Mouse (Mus musculus) megakaryocyte, embryonic 14.5 days (primary cell): ENCODE data around the gene Chd5.

Experiments
- FLI1 ChIP-seq: IDR thresholded peaks from 2 replicates; pipeline ENCODE4 v1.6.1; 2012; ENCODE audit warnings: low read length, inconsistent platforms, mixed read lengths
- GATA1 ChIP-seq: IDR thresholded peaks from 3 replicates; pipeline ENCODE4 v1.6.1; 2012; ENCODE audit warnings: mixed read lengths, low read length, inconsistent platforms, borderline replicate concordance

DNA sequence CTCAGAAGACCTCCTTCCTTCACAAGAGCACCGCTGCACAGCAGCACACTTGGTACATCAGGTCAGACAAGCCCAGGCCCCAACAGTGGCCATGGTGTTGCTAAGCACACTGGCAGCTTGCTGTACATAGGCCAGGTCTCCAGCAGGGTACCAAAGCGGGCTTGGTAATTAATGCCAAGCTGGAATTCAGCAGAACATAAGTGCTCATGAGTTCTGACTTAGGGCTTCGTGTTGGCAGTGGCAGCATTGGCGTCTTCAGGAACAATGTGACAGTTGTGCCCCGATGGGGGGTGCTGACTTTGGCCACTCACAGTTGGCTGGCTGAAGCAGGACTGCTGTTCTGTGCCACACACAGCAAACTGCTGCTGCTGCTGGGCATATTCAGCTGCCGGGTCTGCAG, 33.8 kb upstream of the Chd5 start:
- no peak for TF ChIP-seq GATA1
- TF ChIP-seq FLI1, result no peak
